Mouse (Mus musculus): Measurements from ENCODE around the gene Stip1. TPM values are rescaled to one million over a fixed set of nuclear protein-coding genes. Genes with fewer than 3 reads are reported as not detected.
"Not testable (repeated sequence)": the region's sequence is repeated elsewhere in the genome, so short reads cannot be mapped to it uniquely, and the experiment has no call there.

Gene Stip1
- total RNA-seq, 2 experiments from 2014 or later, result 33.4 to 40.2 TPM

GRCm38 (mm10) chr19:7066034-7066827 lies 26.5 kb upstream of the Stip1 start:
- ATAC-seq (replicated peaks; ENCODE audit: low FRiP score, poor library complexity, severe bottlenecking), result no peak

- peak; percentile 81 for ATAC-seq (replicated peaks; ENCODE audit: low FRiP score, poor library complexity, severe bottlenecking)
Observed at GRCm38 (mm10) chr19:7064571-7064970, 24.8 kb upstream of the Stip1 start.

GRCm38 (mm10) chr19:7062916-7063315 lies 23.1 kb upstream of the Stip1 start:
- no peak for ATAC-seq (replicated peaks; ENCODE audit: low FRiP score, poor library complexity, severe bottlenecking)

GRCm38 (mm10) chr19:7062110-7062509 lies 22.3 kb upstream of the Stip1 start:
- ATAC-seq (replicated peaks; ENCODE audit: low FRiP score, poor library complexity, severe bottlenecking), result no peak

GRCm38 (mm10) chr19:7058541-7058940 lies 18.8 kb upstream of the Stip1 start:
- no peak for ATAC-seq (replicated peaks; ENCODE audit: low FRiP score, poor library complexity, severe bottlenecking)

- ATAC-seq (replicated peaks; ENCODE audit: low FRiP score, poor library complexity, severe bottlenecking), result peak; percentile 83
Observed at GRCm38 (mm10) chr19:7057722-7058207, 18.0 kb upstream of the Stip1 start.

GRCm38 (mm10) chr19:7057126-7057721 lies 17.5 kb upstream of the Stip1 start:
- no peak for ATAC-seq (replicated peaks; ENCODE audit: low FRiP score, poor library complexity, severe bottlenecking)

- peak; percentile 68 for ATAC-seq (replicated peaks; ENCODE audit: low FRiP score, poor library complexity, severe bottlenecking)
Observed at GRCm38 (mm10) chr19:7056248-7057087, 16.7 kb upstream of the Stip1 start, which contains the start of gene Macrod1. Macrod1 (plus strand) TSS chr19:7056810.

GRCm38 (mm10) chr19:7055173-7055572 lies 15.4 kb upstream of the Stip1 start:
- ATAC-seq (replicated peaks; ENCODE audit: low FRiP score, poor library complexity, severe bottlenecking), result no peak

- no peak for ATAC-seq (replicated peaks; ENCODE audit: low FRiP score, poor library complexity, severe bottlenecking)
Observed at GRCm38 (mm10) chr19:7054772-7055171, 15.0 kb upstream of the Stip1 start.

GRCm38 (mm10) chr19:7053382-7053781 lies 13.6 kb upstream of the Stip1 start:
- ATAC-seq (replicated peaks; ENCODE audit: low FRiP score, poor library complexity, severe bottlenecking), result not testable (repeated sequence)

GRCm38 (mm10) chr19:7044706-7045105 lies 4.9 kb upstream of the Stip1 start:
- no peak for ATAC-seq (replicated peaks; ENCODE audit: low FRiP score, poor library complexity, severe bottlenecking)

GRCm38 (mm10) chr19:7044279-7044678 lies 4.5 kb upstream of the Stip1 start:
- no peak for ATAC-seq (replicated peaks; ENCODE audit: low FRiP score, poor library complexity, severe bottlenecking)

- ATAC-seq (replicated peaks; ENCODE audit: low FRiP score, poor library complexity, severe bottlenecking), result no peak
Observed at GRCm38 (mm10) chr19:7041171-7041570, 1.4 kb upstream of the Stip1 start.

GRCm38 (mm10) chr19:7040637-7041130 lies 917 bp upstream of the Stip1 start:
- peak; percentile 12 for ATAC-seq (replicated peaks; ENCODE audit: low FRiP score, poor library complexity, severe bottlenecking)

- 0 out of 2 replicates have a peak, but pooled peaks have one; percentile 12 for ATAC-seq (replicated peaks; ENCODE audit: low FRiP score, poor library complexity, severe bottlenecking)
Observed at GRCm38 (mm10) chr19:7039088-7039720, 563 bp downstream of the Stip1 start.

- no peak for ATAC-seq (replicated peaks; ENCODE audit: low FRiP score, poor library complexity, severe bottlenecking)
Observed at GRCm38 (mm10) chr19:7034006-7034405, 5.8 kb downstream of the Stip1 start.

GRCm38 (mm10) chr19:7029531-7029930 lies 10.2 kb downstream of the Stip1 start:
- ATAC-seq (replicated peaks; ENCODE audit: low FRiP score, poor library complexity, severe bottlenecking), result no peak

- peak; percentile 56; the same call in 1 of the 2 replicates for ATAC-seq (replicated peaks; ENCODE audit: low FRiP score, poor library complexity, severe bottlenecking)
Observed at GRCm38 (mm10) chr19:7020224-7020641, 19.5 kb downstream of the Stip1 start.

Data from erythroblast, adult 5-6 weeks (primary cell).